Mouse (Mus musculus) embryonic facial prominence, embryonic 12.5 days (tissue): ENCODE measurements around the gene Gpsm3. TPM values are rescaled to one million over a fixed set of nuclear protein-coding genes. Genes with fewer than 3 reads are reported as not detected.

Source experiments
- ATAC-seq: fragments of 200-750 bp; cut with Nextera tagmentation; 2 replicates; pipeline ENCODE4 v1.8.0; 2017; ENCODE audit not compliant: insufficient number of reproducible peaks, insufficient read depth, low FRiP score, low TSS enrichment
- H3K27ac ChIP-seq: fragments of 300-500 bp; sonication (generic); 2 replicates; pipeline ENCODE4 v1.5.1; 2016; ENCODE audit warnings: mild to moderate bottlenecking
- H3K27me3 ChIP-seq: fragments of 300-500 bp; sonication (generic); 2 replicates; pipeline ENCODE4 v1.6.1; 2016; ENCODE audit warnings: mild to moderate bottlenecking, moderate library complexity
- H3K36me3 ChIP-seq: fragments of 300-500 bp; sonication (generic); 2 replicates; pipeline ENCODE4 v1.6.1; 2016; ENCODE audit warnings: mild to moderate bottlenecking
- H3K4me1 ChIP-seq: fragments of 300-500 bp; sonication (generic); 2 replicates; pipeline ENCODE4 v1.6.1; 2016
- H3K4me2 ChIP-seq: fragments of 300-500 bp; sonication (generic); replicated peaks from 2 replicates; pipeline ENCODE4 v1.6.1; 2016; ENCODE audit warnings: mild to moderate bottlenecking, moderate library complexity
- H3K4me3 ChIP-seq: fragments of 300-500 bp; sonication (generic); 2 replicates; pipeline ENCODE4 v1.5.1; 2016; ENCODE audit warnings: mild to moderate bottlenecking
- H3K9ac ChIP-seq: fragments of 300-500 bp; sonication (generic); 2 replicates; pipeline ENCODE4 v1.6.1; 2016; ENCODE audit warnings: mild to moderate bottlenecking, moderate library complexity
- H3K9me3 ChIP-seq: fragments of 300-500 bp; sonication (generic); 2 replicates; pipeline ENCODE4 v1.6.1; 2016; ENCODE audit warnings: mild to moderate bottlenecking, moderate library complexity
- WGBS: fragments of 180-500 bp; shearing (Covaris S2); methylation state at CpG from one replicate; pipeline ENCODE4 v1.1.7; 2016; 5-methylcytosine and 5-hydroxymethylcytosine counted together
- polyA plus RNA-seq: library from polyadenylated mRNA; unstranded; fragments of >200 nt; fragmentation: Nextera tagmentation; extraction: Ambion mirVana; gene quantifications from 2 replicates; pipeline ENCODE4 v1.2.1, GENCODE M21; 2016

Gene Gpsm3
- polyA plus RNA-seq, 1 experiment from 2014 or later: 3.5 TPM

- no peak overlapping the region for H3K4me2 ChIP-seq
- H3K4me3 ChIP-seq: no peak overlapping the region
- no peak for ATAC-seq
- no peaks in the 10 kb centered on the region for H3K9me3 ChIP-seq
- H3K9ac ChIP-seq: no peak overlapping the region
- H3K27me3 ChIP-seq: no peaks in the 10 kb centered on the region
- no peak overlapping the region for H3K27ac ChIP-seq
- no peaks in the 10 kb centered on the region for H3K36me3 ChIP-seq
- H3K4me1 ChIP-seq: peaks cover 15% of the 10 kb centered on the region
- WGBS: 64% methylated on average over 7 of the region's 7 CpGs
Observed at GRCm38 (mm10) chr17:34583397-34583796, 6.2 kb upstream of the Gpsm3 start.

- ATAC-seq: no peak
- H3K27me3 ChIP-seq: no peaks in the 10 kb centered on the region
- H3K4me3 ChIP-seq: no peak overlapping the region
- no peak overlapping the region for H3K27ac ChIP-seq
- peaks cover 17% of the 10 kb centered on the region for H3K4me1 ChIP-seq
- no peak overlapping the region for H3K9ac ChIP-seq
- no peaks in the 10 kb centered on the region for H3K36me3 ChIP-seq
- H3K4me2 ChIP-seq: no peak overlapping the region
- no peaks in the 10 kb centered on the region for H3K9me3 ChIP-seq
- WGBS: 75% methylated on average over 8 of the region's 8 CpGs
Observed at GRCm38 (mm10) chr17:34583819-34584218, 5.8 kb upstream of the Gpsm3 start.

DNA sequence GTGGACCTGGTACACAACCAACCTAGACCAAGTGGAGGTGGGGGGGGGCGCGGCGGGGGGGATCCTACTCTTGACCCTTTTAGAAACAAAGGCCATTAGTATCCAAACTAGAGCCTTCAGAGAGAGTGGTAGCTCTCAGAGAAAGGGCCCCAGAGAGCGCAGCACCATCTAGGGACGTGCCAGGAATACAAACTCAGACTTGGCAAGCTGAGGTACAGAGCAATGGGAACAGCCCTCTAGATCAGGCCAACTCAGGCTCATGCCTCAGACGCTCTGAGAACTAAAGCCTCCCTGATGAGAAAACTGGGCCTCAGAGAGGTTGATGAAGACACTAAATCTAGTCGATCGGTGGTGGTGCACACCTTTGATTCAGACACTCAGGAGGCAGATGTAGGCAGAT is 4.5 kb upstream of the Gpsm3 start:
- H3K27ac ChIP-seq: no peak overlapping the region
- peaks cover 30% of the 10 kb centered on the region for H3K4me1 ChIP-seq
- H3K36me3 ChIP-seq: no peaks in the 10 kb centered on the region

DNA sequence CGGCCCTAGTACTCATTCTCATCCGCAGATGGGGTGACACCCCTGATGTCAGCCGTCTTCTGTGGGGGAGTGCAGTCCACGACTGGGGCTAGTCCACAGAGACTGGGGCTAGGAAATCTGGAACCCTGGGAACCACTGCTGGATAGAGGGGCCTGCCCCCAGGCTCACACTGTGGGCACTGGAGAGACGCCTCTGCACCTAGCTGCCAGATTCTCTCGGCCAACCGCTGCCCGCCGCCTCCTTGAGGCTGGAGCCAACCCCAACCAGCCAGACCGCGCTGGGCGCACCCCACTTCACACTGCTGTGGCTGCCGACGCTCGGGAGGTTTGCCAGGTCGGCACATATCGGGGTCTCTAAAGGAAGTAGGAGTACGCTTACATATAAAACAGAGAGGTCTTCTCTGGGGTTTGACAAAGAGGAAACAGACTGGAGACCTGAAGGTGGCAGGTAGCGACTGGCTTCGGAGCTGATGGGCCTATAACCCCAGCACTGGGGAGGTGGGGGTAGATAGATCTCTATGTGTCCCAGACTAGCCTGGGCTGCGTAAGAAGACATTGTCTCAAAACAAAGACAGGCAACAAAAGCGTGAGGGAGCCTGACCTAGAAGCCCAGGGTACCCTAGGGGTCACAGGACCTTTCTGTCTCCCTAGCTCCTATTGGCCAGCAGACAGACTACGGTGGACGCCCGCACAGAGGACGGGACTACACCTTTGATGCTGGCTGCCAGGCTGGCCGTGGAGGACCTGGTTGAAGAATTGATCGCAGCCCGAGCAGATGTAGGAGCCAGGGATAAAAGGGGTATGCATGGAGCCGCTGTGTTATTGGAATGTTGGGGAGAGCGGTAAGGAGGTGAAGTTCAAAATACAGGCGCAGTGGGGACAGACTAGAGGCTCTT is 3.5 kb upstream of the Gpsm3 start:
- H3K4me1 ChIP-seq: peaks cover 40% of the 10 kb centered on the region
- WGBS: 22% methylated on average over 32 of the region's 32 CpGs
- H3K36me3 ChIP-seq: no peaks in the 10 kb centered on the region
- peak overlapping the region; percentile 82 for H3K4me2 ChIP-seq
- H3K9me3 ChIP-seq: no peaks in the 10 kb centered on the region
- peak overlapping the region; percentile 94 for H3K9ac ChIP-seq
- peak overlapping the region; percentile 97 for H3K27ac ChIP-seq
- H3K27me3 ChIP-seq: no peaks in the 10 kb centered on the region
- ATAC-seq: peak; percentile 3; the same call in 1 of the 2 replicates
- H3K4me3 ChIP-seq: peak overlapping the region; percentile 72

More for the DNA sequence above, 4.5 kb upstream of the Gpsm3 start:
- Histone ChIP-seq H3K9ac (no peak overlapping the region), H3K9me3 (no peaks in the 10 kb centered on the region), H3K4me3 (no peak overlapping the region), H3K4me2 (no peak overlapping the region), H3K27me3 (no peaks in the 10 kb centered on the region)
- no peak for ATAC-seq
- WGBS: 87% methylated on average over 8 of the region's 8 CpGs

DNA sequence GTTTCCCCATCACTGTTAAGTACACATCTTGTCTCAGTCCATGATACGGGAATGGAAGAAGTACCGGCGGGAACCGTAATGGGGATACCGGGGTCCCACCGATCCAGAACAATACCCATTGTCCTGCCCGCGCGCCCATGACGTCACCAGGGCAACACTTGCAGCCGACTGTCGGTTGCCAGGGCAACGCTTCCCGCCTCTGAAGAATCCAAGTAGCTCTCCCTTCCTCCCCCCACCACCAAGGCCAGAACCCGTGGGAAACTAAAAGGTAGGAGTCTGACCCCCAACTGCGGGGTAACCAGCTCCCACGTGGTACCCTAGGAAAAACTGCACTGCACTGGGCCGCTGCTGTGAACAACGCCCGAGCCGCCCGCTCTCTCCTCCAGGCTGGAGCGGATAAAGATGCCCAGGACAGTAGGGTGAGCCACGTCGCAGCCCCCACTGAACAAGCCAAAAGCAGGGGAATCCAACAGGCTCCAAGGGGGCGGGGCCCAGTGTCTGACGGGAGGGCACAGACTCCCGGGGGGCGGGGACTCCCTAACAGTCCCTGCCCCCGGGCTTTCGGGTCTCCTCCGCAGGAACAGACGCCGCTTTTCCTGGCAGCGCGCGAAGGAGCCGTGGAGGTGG is 2.7 kb upstream of the Gpsm3 start:
- under 1% methylated on average over 38 of the region's 38 CpGs for WGBS
- peak; percentile 42 for ATAC-seq
- Histone ChIP-seq H3K9ac (peak overlapping the region; percentile 94), H3K36me3 (no peaks in the 10 kb centered on the region), H3K4me3 (peak overlapping the region; percentile 72), H3K4me2 (peak overlapping the region; percentile 82), H3K27me3 (no peaks in the 10 kb centered on the region), H3K9me3 (no peaks in the 10 kb centered on the region), H3K27ac (peak overlapping the region; percentile 97), H3K4me1 (peaks cover 46% of the 10 kb centered on the region)

- WGBS: under 1% methylated on average over 50 of the region's 50 CpGs
- Histone ChIP-seq H3K4me1 (peaks cover 46% of the 10 kb centered on the region), H3K9me3 (no peaks in the 10 kb centered on the region), H3K4me3 (peak overlapping the region; percentile 72), H3K9ac (peak overlapping the region; percentile 94), H3K36me3 (no peaks in the 10 kb centered on the region), H3K27ac (peak overlapping the region; percentile 97), H3K4me2 (peak overlapping the region; percentile 82), H3K27me3 (no peaks in the 10 kb centered on the region)
- peak; percentile 82 for ATAC-seq
Observed at GRCm38 (mm10) chr17:34587423-34587811, 2.2 kb upstream of the Gpsm3 start.

DNA sequence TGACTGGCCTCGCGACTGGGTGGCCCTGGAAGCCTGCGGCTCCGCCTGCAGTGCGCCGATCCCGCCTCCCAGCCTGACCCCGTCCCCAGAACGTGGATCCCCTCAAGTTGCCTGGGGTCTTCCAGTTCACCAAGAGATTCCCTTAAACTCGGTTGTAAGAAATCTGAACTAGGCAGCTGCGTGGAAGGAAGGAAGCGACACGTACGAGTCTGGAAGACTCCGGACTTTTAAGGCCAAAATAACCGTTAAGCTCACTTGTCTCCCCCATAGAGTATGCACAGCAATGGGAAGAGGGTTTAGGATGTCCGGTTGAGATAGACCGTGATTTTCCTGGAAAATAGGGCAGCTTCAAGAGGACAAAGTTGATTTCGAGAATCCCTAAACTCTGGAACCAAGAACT is 1.8 kb upstream of the Gpsm3 start:
- peak overlapping the region; percentile 94 for H3K9ac ChIP-seq
- H3K4me1 ChIP-seq: peaks cover 46% of the 10 kb centered on the region
- 4% methylated on average over 19 of the region's 19 CpGs for WGBS
- no peaks in the 10 kb centered on the region for H3K36me3 ChIP-seq
- H3K9me3 ChIP-seq: no peaks in the 10 kb centered on the region
- ATAC-seq: no peak
- peak overlapping the region; percentile 82 for H3K4me2 ChIP-seq
- peak overlapping the region; percentile 72 for H3K4me3 ChIP-seq
- H3K27ac ChIP-seq: peak overlapping the region; percentile 97
- H3K27me3 ChIP-seq: no peaks in the 10 kb centered on the region

DNA sequence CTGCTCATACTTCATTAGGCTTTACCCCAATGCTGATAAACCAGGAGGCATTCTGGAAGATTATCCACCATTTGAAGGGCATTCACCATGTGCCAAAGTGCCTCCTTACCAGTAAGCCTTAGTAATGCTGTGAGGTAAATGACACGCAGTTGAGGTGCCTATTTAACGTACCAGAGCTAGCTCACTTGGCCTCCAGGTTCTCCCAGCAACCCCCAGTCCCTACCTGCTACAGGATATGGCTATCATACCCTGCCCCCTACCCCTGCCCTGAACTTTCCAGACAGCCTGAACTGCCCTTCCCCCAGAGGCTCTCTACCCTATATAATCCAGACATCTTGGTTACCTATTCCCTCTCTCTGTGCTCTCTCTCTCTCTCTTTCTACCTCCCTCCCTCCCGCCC is 839 bp upstream of the Gpsm3 start:
- Histone ChIP-seq H3K9me3 (no peaks in the 10 kb centered on the region), H3K4me2 (no peak overlapping the region), H3K27ac (no peak overlapping the region), H3K4me3 (no peak overlapping the region), H3K27me3 (no peaks in the 10 kb centered on the region), H3K4me1 (peaks cover 51% of the 10 kb centered on the region), H3K9ac (no peak overlapping the region), H3K36me3 (no peaks in the 10 kb centered on the region)
- ATAC-seq: no peak
- 50% methylated on average over 3 of the region's 3 CpGs for WGBS

DNA sequence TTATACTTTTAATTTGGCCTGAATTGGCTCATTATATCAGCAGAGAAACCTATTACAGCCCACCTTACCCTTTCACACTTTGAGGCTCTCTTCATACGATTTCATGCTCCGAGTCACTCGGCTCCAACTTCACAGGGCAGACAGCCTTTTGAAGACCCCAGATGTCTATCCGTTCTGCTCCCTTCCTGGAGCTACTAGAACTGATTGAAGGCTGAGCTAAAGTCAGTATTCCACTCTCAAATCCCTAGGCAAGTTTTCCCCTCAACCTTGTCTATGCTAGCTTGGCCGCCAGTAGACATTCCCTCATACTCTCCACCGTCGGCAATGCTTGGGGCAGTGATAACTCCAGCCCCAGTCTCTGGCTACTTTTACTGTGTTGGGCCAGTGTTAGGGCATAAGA is 400 bp upstream of the Gpsm3 start:
- Histone ChIP-seq H3K27me3 (no peaks in the 10 kb centered on the region), H3K9me3 (no peaks in the 10 kb centered on the region), H3K27ac (peak overlapping the region; percentile 52), H3K4me3 (no peak overlapping the region), H3K9ac (no peak overlapping the region), H3K36me3 (peaks cover 3% of the 10 kb centered on the region), H3K4me1 (peaks cover 56% of the 10 kb centered on the region), H3K4me2 (0 out of 2 replicates have a peak overlapping the region, but pooled peaks have one; percentile 20)
- no peak for ATAC-seq
- WGBS: 34% methylated on average over 7 of the region's 7 CpGs

- Histone ChIP-seq H3K9me3 (no peaks in the 10 kb centered on the region), H3K4me1 (peaks cover 67% of the 10 kb centered on the region), H3K9ac (peak overlapping the region; percentile 24; the same call in 1 of the 2 replicates), H3K4me2 (peak overlapping the region; percentile 20), H3K27me3 (no peaks in the 10 kb centered on the region), H3K4me3 (no peak overlapping the region), H3K27ac (peak overlapping the region; percentile 99), H3K36me3 (peaks cover 15% of the 10 kb centered on the region)
- no peak for ATAC-seq
- 64% methylated on average over 15 of the region's 15 CpGs for WGBS
Observed at GRCm38 (mm10) chr17:34590154-34590987, 765 bp downstream of the Gpsm3 start.
